Mouse (Mus musculus) embryonic fibroblast, embryonic 13.5 days (primary cell): Measurements from ENCODE around the gene Evi5.

Experiments used
- CTCF ChIP-seq: IDR thresholded peaks from 2 replicates; pipeline ENCODE4 v1.5.1; 2011; ENCODE audit warnings: mild to moderate bottlenecking, control low read depth, low read length, moderate library complexity, borderline replicate concordance; ENCODE audit not compliant: insufficient read depth
- POLR2A ChIP-seq: IDR thresholded peaks from 2 replicates; pipeline ENCODE4 v1.6.1; 2011; ENCODE audit warnings: low read depth, mild to moderate bottlenecking, control low read depth, low read length, moderate library complexity

GRCm38 (mm10) chr5:107731408-107731807, 143.5 kb downstream of the Evi5 start:
- TF ChIP-seq CTCF, result no peak
- no peak for TF ChIP-seq POLR2A
